Mouse (Mus musculus): Measurements from ENCODE around the gene Nuak2. TPM values are rescaled to one million over a fixed set of nuclear protein-coding genes. Genes with fewer than 3 reads are reported as not detected.

The Nuak2 gene
- polyA plus RNA-seq, 1 experiment from 2014 or later: 2.2 TPM

DNA sequence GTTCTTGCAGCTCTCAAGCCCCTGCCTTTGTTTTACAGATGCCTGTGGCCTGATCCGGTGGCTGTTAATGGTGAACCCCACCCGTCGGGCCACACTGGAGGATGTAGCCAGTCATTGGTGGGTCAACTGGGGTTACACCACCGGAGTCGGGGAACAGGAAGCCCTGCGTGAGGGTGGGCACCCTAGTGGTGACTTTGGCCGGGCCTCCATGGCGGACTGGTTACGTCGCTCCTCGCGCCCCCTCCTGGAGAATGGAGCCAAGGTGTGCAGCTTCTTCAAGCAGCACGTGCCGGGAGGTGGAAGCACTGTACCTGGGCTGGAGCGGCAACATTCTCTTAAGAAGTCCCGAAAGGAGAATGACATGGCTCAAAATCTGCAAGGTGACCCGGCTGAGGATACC lies 15.4 kb downstream of the Nuak2 start:
- WGBS: 84% methylated on average over 17 of the region's 17 CpGs
- Histone ChIP-seq H3K36me3 (no peaks in the 10 kb centered on the region), H3K4me3 (no peak overlapping the region), H3K4me1 (peaks cover 34% of the 10 kb centered on the region), H3K4me2 (no peak overlapping the region), H3K27me3 (no peaks in the 10 kb centered on the region), H3K9ac (no peak overlapping the region), H3K9me3 (no peaks in the 10 kb centered on the region), H3K27ac (no peak overlapping the region)
- ATAC-seq (ENCODE audit: insufficient number of reproducible peaks, insufficient read depth, low FRiP score, low TSS enrichment, low read depth): no peak

DNA sequence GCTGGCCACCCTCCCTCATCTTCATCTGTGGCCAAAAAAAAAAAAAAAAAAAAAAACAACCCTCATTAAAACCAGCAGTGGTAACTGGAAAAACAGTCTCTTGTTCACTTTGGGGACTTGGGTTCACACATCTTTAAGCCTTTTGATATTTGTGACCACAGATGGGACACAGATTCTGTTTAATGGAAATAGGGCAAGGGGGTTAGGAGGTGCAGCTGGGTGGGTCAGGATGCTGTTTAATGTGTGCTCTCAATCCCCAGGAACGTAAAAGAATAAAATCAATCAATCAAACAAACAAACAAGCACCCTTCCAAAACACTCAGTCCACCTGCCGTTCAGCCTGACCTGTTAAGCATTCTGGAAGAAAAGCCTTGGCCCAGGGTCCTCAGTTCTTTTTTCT lies 17.3 kb downstream of the Nuak2 start:
- no peak for ATAC-seq (ENCODE audit: insufficient number of reproducible peaks, insufficient read depth, low FRiP score, low TSS enrichment, low read depth)
- WGBS: 26% methylated on average over 2 of the region's 2 CpGs
- no peak overlapping the region for H3K4me2 ChIP-seq
- 0 out of 2 replicates have a peak overlapping the region, but pooled peaks have one; percentile 11 for H3K27ac ChIP-seq
- H3K4me1 ChIP-seq: peaks cover 23% of the 10 kb centered on the region
- no peaks in the 10 kb centered on the region for H3K9me3 ChIP-seq
- H3K27me3 ChIP-seq: no peaks in the 10 kb centered on the region
- H3K36me3 ChIP-seq: no peaks in the 10 kb centered on the region
- no peak overlapping the region for H3K9ac ChIP-seq
- H3K4me3 ChIP-seq: no peak overlapping the region

DNA sequence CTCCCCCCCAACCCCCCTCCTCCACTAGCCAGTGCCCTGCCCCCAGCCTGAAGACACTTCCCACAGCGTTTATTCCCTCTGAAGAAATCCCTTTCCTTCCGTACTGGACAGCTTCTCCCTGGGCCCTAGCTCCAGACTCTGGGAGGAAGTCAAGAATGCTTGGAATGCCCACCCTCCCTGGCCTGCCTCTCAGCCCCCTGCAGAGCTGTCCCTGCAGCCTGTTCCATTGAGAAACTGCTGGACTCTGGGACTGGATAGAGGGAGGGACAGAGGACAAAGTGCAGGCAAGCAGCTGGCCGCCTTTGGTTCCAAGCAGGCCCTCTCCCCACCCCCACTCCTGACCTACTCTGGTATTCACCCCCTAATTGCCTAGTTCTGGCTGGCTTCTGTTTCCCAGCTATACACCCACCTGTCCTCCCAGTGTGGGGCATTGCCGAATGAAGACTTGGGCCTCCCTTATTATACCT lies 17.8 kb downstream of the Nuak2 start:
- H3K9me3 ChIP-seq: no peaks in the 10 kb centered on the region
- H3K27ac ChIP-seq: 0 out of 2 replicates have a peak overlapping the region, but pooled peaks have one; percentile 11
- peaks cover 23% of the 10 kb centered on the region for H3K4me1 ChIP-seq
- 7% methylated on average over 4 of the region's 4 CpGs for WGBS
- no peaks in the 10 kb centered on the region for H3K36me3 ChIP-seq
- no peak overlapping the region for H3K4me3 ChIP-seq
- H3K27me3 ChIP-seq: no peaks in the 10 kb centered on the region
- peak; percentile 43 for ATAC-seq (ENCODE audit: insufficient number of reproducible peaks, insufficient read depth, low FRiP score, low TSS enrichment, low read depth)
- H3K4me2 ChIP-seq: no peak overlapping the region
- H3K9ac ChIP-seq: no peak overlapping the region

DNA sequence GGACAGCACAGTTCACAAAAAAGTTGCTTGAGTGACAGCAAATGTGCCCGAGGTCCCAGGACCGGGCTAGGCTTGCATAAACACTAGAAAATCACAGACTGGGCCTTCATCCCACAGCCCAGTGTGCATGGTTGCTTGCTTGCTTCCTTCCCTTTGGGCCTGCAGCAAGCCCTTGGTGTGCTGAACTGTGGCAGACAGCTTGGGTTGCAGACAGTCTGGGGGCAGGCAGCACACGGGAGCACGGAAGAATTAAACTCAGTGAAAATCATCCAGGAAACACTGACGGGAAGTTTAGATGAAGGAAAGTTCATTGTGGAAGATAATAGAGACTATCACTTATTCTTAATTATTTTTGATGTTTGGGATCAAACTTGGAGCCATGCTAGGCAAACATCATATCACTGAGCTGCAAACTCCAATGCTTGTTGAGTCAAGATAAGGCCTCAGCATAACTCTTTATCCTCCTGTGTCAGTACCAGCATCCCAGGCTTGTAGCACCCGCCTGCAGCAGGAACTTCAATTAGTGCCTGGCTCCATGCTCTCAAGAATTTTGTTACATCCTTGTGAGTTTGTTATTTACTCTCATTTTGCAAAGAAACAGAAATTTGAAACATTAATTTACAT lies 18.4 kb downstream of the Nuak2 start:
- H3K9ac ChIP-seq: no peak overlapping the region
- no peaks in the 10 kb centered on the region for H3K27me3 ChIP-seq
- H3K4me1 ChIP-seq: peaks cover 23% of the 10 kb centered on the region
- 0 out of 2 replicates have a peak overlapping the region, but pooled peaks have one; percentile 41 for H3K27ac ChIP-seq
- H3K4me3 ChIP-seq: no peak overlapping the region
- ATAC-seq (ENCODE audit: insufficient number of reproducible peaks, insufficient read depth, low FRiP score, low TSS enrichment, low read depth): no peak
- no peaks in the 10 kb centered on the region for H3K9me3 ChIP-seq
- no peaks in the 10 kb centered on the region for H3K36me3 ChIP-seq
- no peak overlapping the region for H3K4me2 ChIP-seq
- WGBS: 26% methylated on average over 6 of the region's 6 CpGs

DNA sequence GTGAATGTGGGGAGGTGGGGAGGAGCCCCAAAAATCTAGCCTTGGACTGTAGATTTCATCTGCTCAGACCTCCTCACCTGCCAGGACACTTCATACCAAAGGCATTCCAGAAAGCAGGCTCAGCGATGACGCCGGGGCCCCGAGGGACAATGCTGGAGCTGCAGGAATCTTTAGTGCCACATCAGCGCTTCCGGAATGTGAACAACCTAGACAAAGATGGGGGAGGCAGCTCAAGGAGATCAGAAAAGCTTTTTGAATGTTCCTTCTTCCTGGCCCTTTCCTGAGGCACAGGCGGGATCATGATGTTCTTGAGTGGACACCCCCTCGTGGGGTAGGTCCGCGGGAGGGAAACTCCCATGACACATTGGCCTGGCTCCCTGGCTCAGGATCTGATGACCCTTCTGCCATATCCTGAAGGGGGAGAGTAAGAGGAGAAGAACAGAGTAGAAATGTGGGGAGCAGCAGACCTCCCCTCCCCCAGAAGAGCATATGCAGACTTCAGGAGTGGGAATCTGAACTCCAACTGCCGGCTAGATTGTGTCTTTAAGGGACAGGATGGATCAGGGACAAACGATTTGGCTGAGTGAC lies 19.5 kb downstream of the Nuak2 start:
- no peak for ATAC-seq (ENCODE audit: insufficient number of reproducible peaks, insufficient read depth, low FRiP score, low TSS enrichment, low read depth)
- H3K27me3 ChIP-seq: no peaks in the 10 kb centered on the region
- no peak overlapping the region for H3K4me2 ChIP-seq
- H3K36me3 ChIP-seq: no peaks in the 10 kb centered on the region
- H3K4me1 ChIP-seq: peaks cover 23% of the 10 kb centered on the region
- H3K4me3 ChIP-seq: no peak overlapping the region
- H3K27ac ChIP-seq: no peak overlapping the region
- H3K9ac ChIP-seq: no peak overlapping the region
- H3K9me3 ChIP-seq: no peaks in the 10 kb centered on the region
- WGBS: 53% methylated on average over 12 of the region's 12 CpGs

DNA sequence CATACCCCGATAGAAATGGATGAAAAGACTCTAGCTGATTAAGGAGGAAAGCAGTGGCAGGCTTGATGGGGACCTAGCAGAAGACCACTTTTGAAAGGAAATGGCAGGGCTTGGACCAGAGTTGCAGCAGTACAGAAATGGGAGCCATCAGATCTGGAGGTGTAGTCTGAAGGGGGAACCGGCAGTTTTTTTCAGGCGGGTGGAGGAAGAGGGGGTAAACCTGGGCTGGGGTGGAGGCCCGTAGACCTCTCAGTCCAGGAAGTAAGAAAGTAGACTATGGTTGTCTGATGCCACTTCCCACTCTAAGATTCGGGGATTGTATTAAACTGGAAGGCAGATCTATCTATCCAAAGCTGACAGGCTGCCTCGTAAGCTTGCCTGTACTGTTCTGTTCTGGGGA lies 21.0 kb downstream of the Nuak2 start:
- WGBS: 77% methylated on average over 6 of the region's 6 CpGs
- Histone ChIP-seq H3K36me3 (no peaks in the 10 kb centered on the region), H3K9ac (no peak overlapping the region), H3K27me3 (no peaks in the 10 kb centered on the region), H3K27ac (no peak overlapping the region), H3K4me1 (peaks cover 23% of the 10 kb centered on the region), H3K4me3 (no peak overlapping the region), H3K4me2 (no peak overlapping the region), H3K9me3 (no peaks in the 10 kb centered on the region)
- no peak for ATAC-seq (ENCODE audit: insufficient number of reproducible peaks, insufficient read depth, low FRiP score, low TSS enrichment, low read depth)

DNA sequence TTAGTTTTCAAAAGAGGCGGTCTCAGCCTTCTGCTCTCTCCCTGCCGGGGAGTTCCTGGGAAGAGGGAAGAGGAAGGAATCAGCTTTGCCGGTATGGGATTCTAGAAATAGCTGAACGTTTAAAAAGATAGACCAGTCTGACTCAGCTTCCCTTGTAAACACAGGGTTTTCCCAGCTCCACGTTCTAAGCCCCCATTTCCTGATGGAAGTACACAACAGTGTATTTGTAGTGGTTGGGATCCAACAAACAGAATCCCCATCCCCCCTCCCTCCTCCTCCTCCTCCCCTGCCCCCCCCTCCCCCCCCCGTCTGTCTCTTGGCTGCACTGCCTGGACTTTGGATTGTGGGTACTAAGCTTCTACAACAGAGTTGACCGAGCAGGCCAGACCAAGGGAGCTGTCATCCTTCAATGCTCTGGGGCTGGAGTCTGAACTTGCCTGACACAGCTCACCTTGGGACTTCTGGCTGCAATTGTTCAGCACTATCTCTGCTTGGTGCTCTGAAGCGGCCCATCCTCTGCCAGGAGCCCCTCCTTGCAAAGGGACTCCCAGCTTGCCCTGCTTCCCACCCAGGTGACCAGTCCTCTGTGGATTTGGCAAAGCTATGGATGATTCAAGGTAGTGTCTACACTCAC lies 22.2 kb downstream of the Nuak2 start:
- no peak for ATAC-seq (ENCODE audit: insufficient number of reproducible peaks, insufficient read depth, low FRiP score, low TSS enrichment, low read depth)
- Histone ChIP-seq H3K36me3 (no peaks in the 10 kb centered on the region), H3K9me3 (no peaks in the 10 kb centered on the region), H3K4me1 (peaks cover 20% of the 10 kb centered on the region), H3K4me3 (no peak overlapping the region), H3K9ac (no peak overlapping the region), H3K27ac (no peak overlapping the region), H3K4me2 (no peak overlapping the region), H3K27me3 (no peaks in the 10 kb centered on the region)
- WGBS: 47% methylated on average over 8 of the region's 8 CpGs

DNA sequence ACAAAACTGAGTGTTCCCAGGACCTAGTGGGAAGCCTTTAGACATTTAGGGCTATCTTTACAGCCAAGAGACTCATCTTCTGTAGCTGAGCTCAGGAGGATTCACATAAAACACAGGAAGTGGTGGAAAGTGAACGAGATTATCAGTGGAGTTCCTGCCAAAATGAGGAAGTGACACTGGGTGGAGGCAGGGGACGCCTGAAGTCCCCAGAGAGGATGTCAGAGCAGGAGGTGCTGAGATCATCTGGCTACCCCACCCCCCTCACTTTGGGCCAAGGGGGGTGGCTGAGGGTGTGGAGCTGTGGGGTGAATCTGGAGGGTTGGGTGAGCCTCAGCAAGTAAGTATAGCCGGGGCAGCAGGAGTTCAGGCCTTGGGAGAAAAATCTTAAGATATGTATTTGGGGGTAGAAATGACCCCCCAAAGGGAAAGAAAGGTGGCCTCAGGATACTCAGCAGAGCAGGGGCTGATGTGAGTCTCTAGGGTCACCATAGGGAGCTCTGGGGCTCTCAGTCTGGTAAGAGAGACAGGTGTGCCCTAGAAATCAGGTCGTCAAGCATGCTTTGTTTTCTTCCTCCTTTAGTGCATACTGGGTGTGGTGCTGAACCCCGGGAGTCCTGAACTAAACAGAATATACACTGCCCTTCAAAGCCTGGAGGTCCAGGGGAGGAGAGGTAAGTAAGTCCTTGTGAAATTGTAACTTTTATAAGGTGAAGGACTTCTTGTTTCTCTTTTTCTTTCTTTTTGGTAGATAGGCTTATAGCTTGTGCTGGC lies 26.0 kb downstream of the Nuak2 start:
- Histone ChIP-seq H3K4me3 (no peak overlapping the region), H3K9ac (no peak overlapping the region), H3K36me3 (no peaks in the 10 kb centered on the region), H3K4me1 (no peaks in the 10 kb centered on the region), H3K9me3 (no peaks in the 10 kb centered on the region), H3K27me3 (no peaks in the 10 kb centered on the region), H3K27ac (no peak overlapping the region), H3K4me2 (no peak overlapping the region)
- WGBS: 45% methylated on average over 5 of the region's 5 CpGs
- ATAC-seq (ENCODE audit: insufficient number of reproducible peaks, insufficient read depth, low FRiP score, low TSS enrichment, low read depth): no peak

DNA sequence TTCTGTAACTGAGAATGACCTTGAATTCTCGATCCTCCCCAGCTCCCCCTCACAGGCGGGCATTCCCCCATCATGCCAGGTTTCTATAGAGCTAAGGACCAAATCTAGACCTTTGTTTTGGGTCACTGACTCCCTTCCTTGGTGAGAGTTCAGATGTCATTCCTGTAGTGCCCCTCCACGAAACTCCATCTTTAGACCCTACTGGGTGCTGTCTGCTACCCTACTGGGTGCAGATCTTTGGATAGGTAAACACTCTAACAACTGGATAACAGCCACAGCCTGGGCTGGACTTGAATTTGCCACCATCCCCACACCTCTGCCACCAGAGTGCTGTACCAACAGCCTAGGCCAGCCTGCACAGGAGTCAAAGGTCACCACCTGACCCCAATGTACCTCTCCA lies 26.6 kb downstream of the Nuak2 start:
- Histone ChIP-seq H3K9me3 (no peaks in the 10 kb centered on the region), H3K4me2 (no peak overlapping the region), H3K4me1 (no peaks in the 10 kb centered on the region), H3K27ac (no peak overlapping the region), H3K4me3 (no peak overlapping the region), H3K9ac (no peak overlapping the region), H3K27me3 (no peaks in the 10 kb centered on the region), H3K36me3 (no peaks in the 10 kb centered on the region)
- ATAC-seq (ENCODE audit: insufficient number of reproducible peaks, insufficient read depth, low FRiP score, low TSS enrichment, low read depth): no peak
- WGBS: 68% methylated on average over 3 of the region's 3 CpGs

DNA sequence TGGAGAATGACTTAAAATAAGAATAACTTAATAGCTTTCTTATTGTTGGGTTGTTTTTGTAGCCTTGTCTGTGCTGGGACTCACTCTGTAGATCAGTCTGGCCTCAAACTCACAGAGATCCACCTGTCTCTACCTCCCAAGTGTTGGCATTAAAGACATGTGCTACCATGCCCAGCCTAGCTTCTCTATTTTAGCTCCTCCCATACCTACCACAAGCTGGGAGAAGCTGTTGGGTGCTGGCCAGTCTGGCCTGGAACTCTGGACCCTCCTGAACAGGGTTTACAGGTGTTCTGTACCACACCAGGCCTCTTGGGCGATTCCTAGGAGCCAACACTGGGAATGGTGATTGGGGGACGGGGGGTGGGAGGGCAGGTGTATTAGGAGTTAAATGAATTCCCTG lies 27.3 kb downstream of the Nuak2 start:
- 79% methylated on average over 2 of the region's 2 CpGs for WGBS

DNA sequence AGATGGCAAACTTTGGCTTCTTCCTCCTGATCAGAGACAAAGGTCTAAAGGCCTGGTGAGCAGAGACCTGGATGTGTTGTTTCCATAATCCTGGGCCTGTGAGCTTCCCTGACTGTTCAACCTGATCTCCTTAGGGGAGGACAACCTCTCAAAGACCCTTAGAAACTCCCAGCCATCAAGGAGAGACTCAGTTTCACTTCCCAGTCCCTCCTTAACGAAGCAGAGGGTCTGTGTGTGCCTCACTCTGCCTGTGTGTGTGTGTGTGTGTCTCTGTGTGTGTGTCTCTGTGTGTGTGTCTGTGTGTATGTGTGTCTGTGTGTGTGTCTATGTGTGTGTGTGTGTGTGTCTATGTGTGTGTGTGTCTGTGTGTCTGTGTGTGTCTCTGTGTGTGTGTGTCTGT lies 27.7 kb downstream of the Nuak2 start:
- Histone ChIP-seq H3K27me3 (no peaks in the 10 kb centered on the region), H3K4me3 (no peak overlapping the region), H3K36me3 (no peaks in the 10 kb centered on the region), H3K4me2 (no peak overlapping the region), H3K9ac (no peak overlapping the region), H3K27ac (no peak overlapping the region), H3K9me3 (no peaks in the 10 kb centered on the region), H3K4me1 (no peaks in the 10 kb centered on the region)
- ATAC-seq (ENCODE audit: insufficient number of reproducible peaks, insufficient read depth, low FRiP score, low TSS enrichment, low read depth): no peak
- 63% methylated on average over 1 of the region's 1 CpGs for WGBS

More for the DNA sequence above, 27.3 kb downstream of the Nuak2 start:
- H3K9me3 ChIP-seq: no peaks in the 10 kb centered on the region
- H3K9ac ChIP-seq: no peak overlapping the region
- no peaks in the 10 kb centered on the region for H3K36me3 ChIP-seq
- H3K27me3 ChIP-seq: no peaks in the 10 kb centered on the region
- no peak overlapping the region for H3K4me3 ChIP-seq
- H3K4me1 ChIP-seq: no peaks in the 10 kb centered on the region
- H3K27ac ChIP-seq: no peak overlapping the region
- ATAC-seq (ENCODE audit: insufficient number of reproducible peaks, insufficient read depth, low FRiP score, low TSS enrichment, low read depth): no peak
- no peak overlapping the region for H3K4me2 ChIP-seq
